Mouse (Mus musculus): Measurements from ENCODE around the gene Rbms3.

- TF ChIP-seq CTCF (IDR thresholded peaks at IDR 0.05) (no peak), POLR2A (IDR thresholded peaks at IDR 0.05; ENCODE audit: insufficient read depth, low read depth, low read length) (no peak)
Measured at GRCm38 (mm10) chr9:117154590-117154989, 475.1 kb downstream of the Rbms3 start.
